Mouse (Mus musculus): ENCODE data around the gene Mdn1. TPM values are rescaled to one million over a fixed set of nuclear protein-coding genes. Genes with fewer than 3 reads are reported as not detected.

Mdn1 gene
- polyA plus RNA-seq, 1 experiment from 2014 or later, result 12.1 TPM

- Histone ChIP-seq H3K9ac (ENCODE audit: low read length) (no peak overlapping the region), H3K9me3 (ENCODE audit: control insufficient read depth, low read length) (no peaks in the 10 kb centered on the region), H3K36me3 (ENCODE audit: control insufficient read depth, insufficient read depth, low read length) (peaks cover 93% of the 10 kb centered on the region), H3K4me2 (ENCODE audit: low read length) (no peak overlapping the region), H3K27ac (replicated peaks in 1 of 2; ENCODE audit: control insufficient read depth in 1 of 2, insufficient read depth in 1 of 2, low read depth in 2 of 2, low read length in 2 of 2) (no peak overlapping the region), H3K4me3 (ENCODE audit: control insufficient read depth in 1 of 2, insufficient read depth in 1 of 2, low read depth in 1 of 2, low read length in 2 of 2) (no peak overlapping the region), H3K27me3 (ENCODE audit: control insufficient read depth, insufficient read depth, low read length) (no peaks in the 10 kb centered on the region), H3K4me1 (ENCODE audit: control insufficient read depth in 2 of 2, insufficient read depth in 2 of 2, low read length in 2 of 2) (no peaks in the 10 kb centered on the region)
- 96% methylated on average over 7 of the region's 7 CpGs for WGBS
- ATAC-seq (ENCODE audit: insufficient number of reproducible peaks, insufficient read depth, low FRiP score, low read depth), result no peak
Measured at GRCm38 (mm10) chr4:32748396-32748795, 91.5 kb downstream of the Mdn1 start.

- no peaks in the 10 kb centered on the region for H3K27me3 ChIP-seq (ENCODE audit: control insufficient read depth, insufficient read depth, low read length)
- no peak overlapping the region for H3K4me3 ChIP-seq (ENCODE audit: control insufficient read depth in 1 of 2, insufficient read depth in 1 of 2, low read depth in 1 of 2, low read length in 2 of 2)
- no peak for ATAC-seq (ENCODE audit: insufficient number of reproducible peaks, insufficient read depth, low FRiP score, low read depth)
- 94% methylated on average over 1 of the region's 1 CpGs for WGBS
- H3K4me2 ChIP-seq (ENCODE audit: low read length), result no peak overlapping the region
- H3K9me3 ChIP-seq (ENCODE audit: control insufficient read depth, low read length), result no peaks in the 10 kb centered on the region
- no peaks in the 10 kb centered on the region for H3K4me1 ChIP-seq (ENCODE audit: control insufficient read depth in 2 of 2, insufficient read depth in 2 of 2, low read length in 2 of 2)
- H3K36me3 ChIP-seq (ENCODE audit: control insufficient read depth, insufficient read depth, low read length), result peaks cover 91% of the 10 kb centered on the region
- no peak overlapping the region for H3K9ac ChIP-seq (ENCODE audit: low read length)
- no peak overlapping the region for H3K27ac ChIP-seq (replicated peaks in 1 of 2; ENCODE audit: control insufficient read depth in 1 of 2, insufficient read depth in 1 of 2, low read depth in 2 of 2, low read length in 2 of 2)
Measured at GRCm38 (mm10) chr4:32750711-32751110, 93.8 kb downstream of the Mdn1 start.

- no peaks in the 10 kb centered on the region for H3K4me1 ChIP-seq (ENCODE audit: control insufficient read depth in 2 of 2, insufficient read depth in 2 of 2, low read length in 2 of 2)
- H3K27ac ChIP-seq (replicated peaks in 1 of 2; ENCODE audit: control insufficient read depth in 1 of 2, insufficient read depth in 1 of 2, low read depth in 2 of 2, low read length in 2 of 2), result no peak overlapping the region
- ATAC-seq (ENCODE audit: insufficient number of reproducible peaks, insufficient read depth, low FRiP score, low read depth), result no peak
- no peak overlapping the region for H3K4me3 ChIP-seq (ENCODE audit: control insufficient read depth in 1 of 2, insufficient read depth in 1 of 2, low read depth in 1 of 2, low read length in 2 of 2)
- H3K9ac ChIP-seq (ENCODE audit: low read length), result no peak overlapping the region
- peaks cover 86% of the 10 kb centered on the region for H3K36me3 ChIP-seq (ENCODE audit: control insufficient read depth, insufficient read depth, low read length)
- H3K4me2 ChIP-seq (ENCODE audit: low read length), result no peak overlapping the region
- no peaks in the 10 kb centered on the region for H3K27me3 ChIP-seq (ENCODE audit: control insufficient read depth, insufficient read depth, low read length)
- WGBS, result 85% methylated on average over 2 of the region's 2 CpGs
- H3K9me3 ChIP-seq (ENCODE audit: control insufficient read depth, low read length), result no peaks in the 10 kb centered on the region
Measured at GRCm38 (mm10) chr4:32757430-32757829, 100.5 kb downstream of the Mdn1 start.

- Histone ChIP-seq H3K27ac (replicated peaks in 1 of 2; ENCODE audit: control insufficient read depth in 1 of 2, insufficient read depth in 1 of 2, low read depth in 2 of 2, low read length in 2 of 2) (no peak overlapping the region), H3K4me3 (ENCODE audit: control insufficient read depth in 1 of 2, insufficient read depth in 1 of 2, low read depth in 1 of 2, low read length in 2 of 2) (no peak overlapping the region), H3K4me1 (ENCODE audit: control insufficient read depth in 2 of 2, insufficient read depth in 2 of 2, low read length in 2 of 2) (no peaks in the 10 kb centered on the region), H3K36me3 (ENCODE audit: control insufficient read depth, insufficient read depth, low read length) (peaks cover 79% of the 10 kb centered on the region), H3K27me3 (ENCODE audit: control insufficient read depth, insufficient read depth, low read length) (no peaks in the 10 kb centered on the region), H3K9ac (ENCODE audit: low read length) (no peak overlapping the region), H3K9me3 (ENCODE audit: control insufficient read depth, low read length) (0 out of 2 replicates have a peak, but pooled peaks cover 3% of the 10 kb centered on the region), H3K4me2 (ENCODE audit: low read length) (no peak overlapping the region)
- no peak for ATAC-seq (ENCODE audit: insufficient number of reproducible peaks, insufficient read depth, low FRiP score, low read depth)
- whole genome bisulfite sequencing, result 93% methylated on average over 7 of the region's 7 CpGs
Measured at GRCm38 (mm10) chr4:32767471-32767870, 110.6 kb downstream of the Mdn1 start.

GRCm38 (mm10) chr4:32768046-32768445 lies 111.1 kb downstream of the Mdn1 start:
- no peaks in the 10 kb centered on the region for H3K4me1 ChIP-seq (ENCODE audit: control insufficient read depth in 2 of 2, insufficient read depth in 2 of 2, low read length in 2 of 2)
- H3K9me3 ChIP-seq (ENCODE audit: control insufficient read depth, low read length), result 0 out of 2 replicates have a peak, but pooled peaks cover 3% of the 10 kb centered on the region
- no peak overlapping the region for H3K27ac ChIP-seq (replicated peaks in 1 of 2; ENCODE audit: control insufficient read depth in 1 of 2, insufficient read depth in 1 of 2, low read depth in 2 of 2, low read length in 2 of 2)
- H3K27me3 ChIP-seq (ENCODE audit: control insufficient read depth, insufficient read depth, low read length), result no peaks in the 10 kb centered on the region
- no peak for ATAC-seq (ENCODE audit: insufficient number of reproducible peaks, insufficient read depth, low FRiP score, low read depth)
- no peak overlapping the region for H3K4me2 ChIP-seq (ENCODE audit: low read length)
- peaks cover 79% of the 10 kb centered on the region for H3K36me3 ChIP-seq (ENCODE audit: control insufficient read depth, insufficient read depth, low read length)
- H3K9ac ChIP-seq (ENCODE audit: low read length), result no peak overlapping the region
- WGBS, result 96% methylated on average over 10 of the region's 10 CpGs
- no peak overlapping the region for H3K4me3 ChIP-seq (ENCODE audit: control insufficient read depth in 1 of 2, insufficient read depth in 1 of 2, low read depth in 1 of 2, low read length in 2 of 2)

- peaks cover 81% of the 10 kb centered on the region for H3K36me3 ChIP-seq (ENCODE audit: control insufficient read depth, insufficient read depth, low read length)
- no peak overlapping the region for H3K27ac ChIP-seq (replicated peaks in 1 of 2; ENCODE audit: control insufficient read depth in 1 of 2, insufficient read depth in 1 of 2, low read depth in 2 of 2, low read length in 2 of 2)
- no peak overlapping the region for H3K9ac ChIP-seq (ENCODE audit: low read length)
- no peak for ATAC-seq (ENCODE audit: insufficient number of reproducible peaks, insufficient read depth, low FRiP score, low read depth)
- no peaks in the 10 kb centered on the region for H3K27me3 ChIP-seq (ENCODE audit: control insufficient read depth, insufficient read depth, low read length)
- no peaks in the 10 kb centered on the region for H3K4me1 ChIP-seq (ENCODE audit: control insufficient read depth in 2 of 2, insufficient read depth in 2 of 2, low read length in 2 of 2)
- 94% methylated on average over 7 of the region's 7 CpGs for WGBS
- H3K4me2 ChIP-seq (ENCODE audit: low read length), result no peak overlapping the region
- 0 out of 2 replicates have a peak, but pooled peaks cover 3% of the 10 kb centered on the region for H3K9me3 ChIP-seq (ENCODE audit: control insufficient read depth, low read length)
- no peak overlapping the region for H3K4me3 ChIP-seq (ENCODE audit: control insufficient read depth in 1 of 2, insufficient read depth in 1 of 2, low read depth in 1 of 2, low read length in 2 of 2)
Measured at GRCm38 (mm10) chr4:32770284-32770810, 113.4 kb downstream of the Mdn1 start.

- Histone ChIP-seq H3K4me3 (ENCODE audit: control insufficient read depth in 1 of 2, insufficient read depth in 1 of 2, low read depth in 1 of 2, low read length in 2 of 2) (no peak overlapping the region), H3K36me3 (ENCODE audit: control insufficient read depth, insufficient read depth, low read length) (peaks cover 18% of the 10 kb centered on the region), H3K27me3 (ENCODE audit: control insufficient read depth, insufficient read depth, low read length) (no peaks in the 10 kb centered on the region), H3K4me1 (ENCODE audit: control insufficient read depth in 2 of 2, insufficient read depth in 2 of 2, low read length in 2 of 2) (no peaks in the 10 kb centered on the region), H3K27ac (replicated peaks in 1 of 2; ENCODE audit: control insufficient read depth in 1 of 2, insufficient read depth in 1 of 2, low read depth in 2 of 2, low read length in 2 of 2) (no peak overlapping the region), H3K9ac (ENCODE audit: low read length) (no peak overlapping the region), H3K4me2 (ENCODE audit: low read length) (no peak overlapping the region), H3K9me3 (ENCODE audit: control insufficient read depth, low read length) (no peaks in the 10 kb centered on the region)
- WGBS, result 89% methylated on average over 4 of the region's 4 CpGs
- ATAC-seq (ENCODE audit: insufficient number of reproducible peaks, insufficient read depth, low FRiP score, low read depth), result no peak
Measured at GRCm38 (mm10) chr4:32779996-32780395, 123.1 kb downstream of the Mdn1 start.

- Histone ChIP-seq H3K4me2 (ENCODE audit: low read length) (no peak overlapping the region), H3K27me3 (ENCODE audit: control insufficient read depth, insufficient read depth, low read length) (no peaks in the 10 kb centered on the region), H3K36me3 (ENCODE audit: control insufficient read depth, insufficient read depth, low read length) (no peaks in the 10 kb centered on the region), H3K27ac (replicated peaks in 1 of 2; ENCODE audit: control insufficient read depth in 1 of 2, insufficient read depth in 1 of 2, low read depth in 2 of 2, low read length in 2 of 2) (no peak overlapping the region), H3K9me3 (ENCODE audit: control insufficient read depth, low read length) (no peaks in the 10 kb centered on the region), H3K4me1 (ENCODE audit: control insufficient read depth in 2 of 2, insufficient read depth in 2 of 2, low read length in 2 of 2) (no peaks in the 10 kb centered on the region), H3K9ac (ENCODE audit: low read length) (no peak overlapping the region), H3K4me3 (ENCODE audit: control insufficient read depth in 1 of 2, insufficient read depth in 1 of 2, low read depth in 1 of 2, low read length in 2 of 2) (no peak overlapping the region)
- 97% methylated on average over 1 of the region's 1 CpGs for WGBS
- no peak for ATAC-seq (ENCODE audit: insufficient number of reproducible peaks, insufficient read depth, low FRiP score, low read depth)
Measured at GRCm38 (mm10) chr4:32787110-32787509, 130.2 kb downstream of the Mdn1 start.

Data from heart, embryonic 14.5 days (tissue).